Mouse (Mus musculus): ENCODE results near the gene Tmem45a2.
"Not testable (repeated sequence)": the region's sequence is repeated elsewhere in the genome, so short reads cannot be mapped to it uniquely, and the experiment has no call there.

Tmem45a2 gene

GRCm38 (mm10) chr16:57071132-57071639 is at the start of gene Tmem45a2:
Gene Tmem45a2, minus strand, starts transcription at chr16:57071372.
- no peak for DNase-seq (ENCODE audit: low spot score in 2 of 2)

GRCm38 (mm10) chr16:57117562-57117961 is 46.4 kb upstream of the Tmem45a2 start:
- no peak for DNase-seq (ENCODE audit: low spot score in 2 of 2)

GRCm38 (mm10) chr16:57116066-57116465 is 44.9 kb upstream of the Tmem45a2 start:
- no peak for DNase-seq (ENCODE audit: low spot score in 2 of 2)

GRCm38 (mm10) chr16:57106185-57106960 is 35.2 kb upstream of the Tmem45a2 start:
- no peak for DNase-seq (ENCODE audit: low spot score in 2 of 2)

- DNase-seq (ENCODE audit: low spot score in 2 of 2), result no peak
Measured at GRCm38 (mm10) chr16:57101174-57101573, 30.0 kb upstream of the Tmem45a2 start.

GRCm38 (mm10) chr16:57099572-57100237 is 28.5 kb upstream of the Tmem45a2 start:
- DNase-seq (ENCODE audit: low spot score in 2 of 2), result no peak

GRCm38 (mm10) chr16:57098468-57099144 is 27.4 kb upstream of the Tmem45a2 start:
- no peak for DNase-seq (ENCODE audit: low spot score in 2 of 2)

GRCm38 (mm10) chr16:57092911-57093605 is 21.9 kb upstream of the Tmem45a2 start:
- DNase-seq (ENCODE audit: low spot score in 2 of 2), result no peak

- peak; percentile 14 to 32 for DNase-seq (ENCODE audit: low spot score in 2 of 2)
Measured at GRCm38 (mm10) chr16:57092460-57092859, 21.3 kb upstream of the Tmem45a2 start.

- DNase-seq (ENCODE audit: low spot score in 2 of 2), result no peak
Measured at GRCm38 (mm10) chr16:57079577-57079976, 8.4 kb upstream of the Tmem45a2 start.

- DNase-seq (ENCODE audit: low spot score in 2 of 2), result no peak
Measured at GRCm38 (mm10) chr16:57075986-57076385, 4.8 kb upstream of the Tmem45a2 start.

GRCm38 (mm10) chr16:57062045-57062444 is 9.1 kb downstream of the Tmem45a2 start:
- DNase-seq (ENCODE audit: low spot score in 2 of 2), result no peak

GRCm38 (mm10) chr16:57056995-57057394 is 14.2 kb downstream of the Tmem45a2 start:
- no peak for DNase-seq (ENCODE audit: low spot score in 2 of 2)

- DNase-seq (ENCODE audit: low spot score in 2 of 2), result no peak
Measured at GRCm38 (mm10) chr16:57049974-57050373, 21.2 kb downstream of the Tmem45a2 start.

- no peak for DNase-seq (ENCODE audit: low spot score in 2 of 2)
Measured at GRCm38 (mm10) chr16:57038600-57038999, 32.6 kb downstream of the Tmem45a2 start.

GRCm38 (mm10) chr16:57030150-57030885 is 40.9 kb downstream of the Tmem45a2 start:
- DNase-seq (ENCODE audit: low spot score in 2 of 2), result no peak

GRCm38 (mm10) chr16:56998283-56998682 is 72.9 kb downstream of the Tmem45a2 start:
- DNase-seq (ENCODE audit: low spot score in 2 of 2), result not testable (repeated sequence)
